Mouse (Mus musculus) gastrocnemius, adult 8-10 months (tissue): ENCODE measurements around the gene Snx15. TPM values are rescaled to one million over a fixed set of nuclear protein-coding genes. Genes with fewer than 3 reads are reported as not detected.

Source experiments
- DNase-seq, 2 experiments: peaks; one replicate each; pipeline ENCODE4 v3.0.0; 2022; ENCODE audit warnings: low spot score in 2 of 2
- total RNA-seq, 4 experiments: library from RNA; stranded (reverse); gene quantifications; 2 replicates each; pipeline ENCODE4 v1.2.4; 2022

Snx15 gene
- total RNA-seq, 4 experiments from 2014 or later: 8.0 to 10.9 (median 9.7) TPM

DNA sequence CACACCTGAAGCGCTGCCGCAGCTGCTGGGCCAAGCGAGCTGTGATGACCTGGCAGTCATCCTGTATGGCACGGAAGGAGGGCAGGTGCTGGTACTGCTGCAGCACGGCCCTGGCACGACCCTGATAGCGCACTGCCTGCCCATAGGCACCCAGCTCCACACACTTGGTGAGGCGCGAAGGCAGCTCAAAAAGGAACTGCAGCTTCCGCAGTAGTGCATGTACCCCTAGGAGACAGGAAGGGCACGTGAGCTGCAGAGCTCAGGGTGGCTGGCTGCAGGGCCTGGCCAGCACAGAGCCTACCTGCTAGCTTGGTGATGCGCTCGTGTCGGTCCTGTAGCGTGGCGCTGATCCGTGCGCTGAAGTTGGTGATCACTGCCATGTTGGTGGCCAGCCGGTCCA lies 56.8 kb downstream of the Snx15 start:
- no peak for DNase-seq

DNA sequence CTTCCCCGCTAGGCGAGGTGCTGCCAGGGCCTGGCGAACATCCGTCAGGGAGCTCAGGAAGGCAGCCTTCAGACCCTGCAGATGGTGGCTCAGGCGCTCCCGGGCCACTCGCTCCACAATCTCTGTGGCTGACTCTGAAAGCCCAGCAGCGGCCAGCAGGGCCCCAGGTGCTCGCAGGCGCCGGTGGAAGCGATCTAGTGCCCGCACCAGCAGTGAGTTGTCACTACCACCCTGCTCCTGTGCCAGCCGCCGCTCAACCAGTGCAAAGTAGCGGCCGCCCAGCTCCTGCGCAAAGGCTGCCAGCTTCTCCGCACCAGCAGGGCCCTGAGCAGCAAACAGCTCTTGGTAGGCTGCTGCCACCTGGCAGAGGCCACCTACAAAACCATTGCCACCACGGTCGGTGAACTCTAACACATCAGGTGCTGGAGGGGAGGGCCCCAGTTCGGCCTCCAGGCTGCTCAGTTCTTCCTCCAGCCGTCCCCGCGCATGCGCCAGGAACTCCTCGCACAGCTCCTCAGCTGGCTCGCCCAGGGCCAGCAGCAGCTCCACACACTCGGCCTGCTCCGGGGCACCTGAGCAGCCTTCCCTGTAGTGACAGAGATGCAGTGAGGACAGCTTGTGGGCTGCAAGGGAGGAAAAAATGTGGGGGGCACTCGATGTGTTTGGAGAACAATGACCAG lies 57.4 kb downstream of the Snx15 start:
- no peak for DNase-seq

DNA sequence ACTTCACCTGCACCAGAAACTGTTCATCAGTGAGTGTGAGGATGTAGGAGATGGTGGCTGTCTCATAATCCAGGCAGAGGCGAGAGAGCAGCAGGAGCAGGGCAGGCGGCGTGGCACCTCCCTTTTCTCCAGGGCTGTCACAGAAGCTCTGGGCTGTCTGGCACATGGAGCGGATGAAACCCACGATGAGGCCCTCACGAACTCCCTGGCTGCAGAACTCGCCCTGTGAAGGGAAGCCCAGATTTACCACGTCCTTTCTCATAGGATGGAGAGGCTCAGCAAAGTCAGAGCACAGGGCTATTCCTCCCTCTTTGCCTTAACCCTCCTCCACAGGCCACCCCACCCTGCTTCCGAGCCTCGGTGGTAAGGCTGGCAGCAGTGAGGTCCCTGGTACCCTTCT lies 58.3 kb downstream of the Snx15 start:
- DNase-seq: no peak

Other genes with a start within 250 kb of the Snx15 start
- under 1 TPM; 0.12 to 0.34 (median 0.26) TPM for gene Tigd3, start 234.2 kb downstream of the Snx15 start, total RNA-seq
- 10 to 100 TPM; 70.5 to 97.8 (median 77.4) TPM for gene Dpf2, start 215.3 kb downstream of the Snx15 start, total RNA-seq
- 1 to 10 TPM; 8.6 to 9.9 (median 8.7) TPM for gene Cdc42ep2, start 203.5 kb downstream of the Snx15 start, total RNA-seq
- gene Pola2, start 164.1 kb downstream of the Snx15 start, total RNA-seq: 1 to 10 TPM; 4.5 to 9.4 (median 7.2) TPM
- gene Slc22a20, start 142.2 kb downstream of the Snx15 start, total RNA-seq: not detected
- 100 to 1,000 TPM in 1 of 4 experiments, 10 to 100 TPM in 3; 85.0 to 113 (median 89.0) TPM for gene Capn1, start 112.4 kb downstream of the Snx15 start, total RNA-seq
- gene Syvn1, start 81.7 kb downstream of the Snx15 start, total RNA-seq: 10 to 100 TPM; 14.5 to 19.6 (median 18.7) TPM
- gene Mrpl49, start 70.5 kb downstream of the Snx15 start, total RNA-seq: 10 to 100 TPM; 21.2 to 23.0 (median 22.3) TPM
- 100 to 1,000 TPM; 428 to 532 (median 479) TPM for gene Fau, start 70.5 kb downstream of the Snx15 start, total RNA-seq
- gene Znhit2, start 67.1 kb downstream of the Snx15 start, total RNA-seq: 10 to 100 TPM; 10.2 to 11.3 (median 11.0) TPM
- gene Tm7sf2, start 59.9 kb downstream of the Snx15 start, total RNA-seq: 1 to 10 TPM; 2.5 to 5.5 (median 4.0) TPM
- gene Vps51, start 51.1 kb downstream of the Snx15 start, total RNA-seq: 10 to 100 TPM; 17.0 to 23.5 (median 20.4) TPM
- gene Tmem262, start 48.3 kb downstream of the Snx15 start, total RNA-seq: not detected
- gene Gm28374, start 46.0 kb downstream of the Snx15 start, total RNA-seq: not detected
- gene Zfpl1, start 43.3 kb downstream of the Snx15 start, total RNA-seq: 10 to 100 TPM; 11.0 to 15.0 (median 11.7) TPM
- gene Cdca5, start 43.3 kb downstream of the Snx15 start, total RNA-seq: not detected
- not detected for gene AC131692.1, start 33.9 kb downstream of the Snx15 start, total RNA-seq
- gene Naaladl1, start 22.5 kb downstream of the Snx15 start, total RNA-seq: not detected
- 10 to 100 TPM in 3 of 4 experiments, 1 to 10 TPM in 1; 8.8 to 11.4 (median 11.3) TPM for gene Sac3d1, start 9.7 kb downstream of the Snx15 start, total RNA-seq
- under 1 TPM; 0.24 to 0.44 (median 0.41) TPM for gene Batf2, start 12.7 kb upstream of the Snx15 start, total RNA-seq
- 10 to 100 TPM; 68.5 to 81.8 (median 69.9) TPM for gene Arl2, start 13.2 kb upstream of the Snx15 start, total RNA-seq
- gene Majin, start 56.1 kb upstream of the Snx15 start, total RNA-seq: not detected
- gene Gpha2, start 98.1 kb upstream of the Snx15 start, total RNA-seq: not detected
- gene Ppp2r5b, start 107.6 kb upstream of the Snx15 start, total RNA-seq: 10 to 100 TPM; 34.2 to 39.2 (median 36.4) TPM
- gene Atg2a, start 113.4 kb upstream of the Snx15 start, total RNA-seq: 10 to 100 TPM; 16.5 to 18.9 (median 18.6) TPM
- gene Ehd1, start 148.4 kb upstream of the Snx15 start, total RNA-seq: 10 to 100 TPM; 24.1 to 29.2 (median 26.5) TPM
- gene Cdc42bpg, start 178.2 kb upstream of the Snx15 start, total RNA-seq: 10 to 100 TPM in 1 of 4 experiments, 1 to 10 TPM in 3; 7.6 to 11.5 (median 8.5) TPM
- 1 to 10 TPM; 5.3 to 7.9 (median 6.3) TPM for gene Men1, start 206.7 kb upstream of the Snx15 start, total RNA-seq
- gene Map4k2, start 212.8 kb upstream of the Snx15 start, total RNA-seq: 10 to 100 TPM in 1 of 4 experiments, 1 to 10 TPM in 3; 6.9 to 10.7 (median 8.0) TPM
- 10 to 100 TPM; 69.0 to 88.0 (median 73.8) TPM for gene Sf1, start 235.4 kb upstream of the Snx15 start, total RNA-seq